Mouse (Mus musculus): ENCODE results near the gene Zfp30. TPM values are rescaled to one million over a fixed set of nuclear protein-coding genes. Genes with fewer than 3 reads are reported as not detected.

Gene Zfp30
- polyA plus RNA-seq, 1 experiment from 2014 or later = 0.86 TPM

GRCm38 (mm10) chr7:29815061-29815784 lies 31.4 kb downstream of the Zfp30 start:
- H3K4me2 ChIP-seq (ENCODE audit: low read depth, low read length) = peak overlapping the region; percentile 95
- no peaks in the 10 kb centered on the region for H3K36me3 ChIP-seq (ENCODE audit: control insufficient read depth, insufficient read depth)
- peak; percentile 7; the same call in 1 of the 2 replicates for ATAC-seq (ENCODE audit: low read depth)
- H3K27ac ChIP-seq (ENCODE audit: low read length) = peak overlapping the region; percentile 78
- H3K27me3 ChIP-seq (ENCODE audit: control insufficient read depth, insufficient read depth, low read depth, low read length) = no peaks in the 10 kb centered on the region
- peak overlapping the region; percentile 82 for H3K9ac ChIP-seq (ENCODE audit: low read depth, low read length)
- peaks cover 27% of the 10 kb centered on the region for H3K4me1 ChIP-seq (ENCODE audit: control insufficient read depth, low read depth, low read length)
- under 1% methylated on average over 12 of the region's 12 CpGs for WGBS (ENCODE audit: insufficient replicate concordance)
- H3K4me3 ChIP-seq (ENCODE audit: low read depth, low read length) = peak overlapping the region; percentile 87
- H3K9me3 ChIP-seq (replicated peaks; ENCODE audit: control insufficient read depth, low read length) = no peaks in the 10 kb centered on the region

GRCm38 (mm10) chr7:29815910-29816429 lies 32.2 kb downstream of the Zfp30 start, which contains the start of gene Zfp790:
Gene Zfp790 (plus strand): TSS chr7:29816114.
- H3K4me1 ChIP-seq (ENCODE audit: control insufficient read depth, low read depth, low read length) = peaks cover 27% of the 10 kb centered on the region
- ATAC-seq (ENCODE audit: low read depth) = peak; percentile 96
- H3K4me3 ChIP-seq (ENCODE audit: low read depth, low read length) = peak within 1 kb of the TSS; percentile 87
- no peaks in the 10 kb centered on the region for H3K9me3 ChIP-seq (replicated peaks; ENCODE audit: control insufficient read depth, low read length)
- under 1% methylated on average over 26 of the region's 26 CpGs for WGBS (ENCODE audit: insufficient replicate concordance)
- no peaks in the 10 kb centered on the region for H3K36me3 ChIP-seq (ENCODE audit: control insufficient read depth, insufficient read depth)
- H3K27me3 ChIP-seq (ENCODE audit: control insufficient read depth, insufficient read depth, low read depth, low read length) = no peaks in the 10 kb centered on the region
- H3K9ac ChIP-seq (ENCODE audit: low read depth, low read length) = peak within 1 kb of the TSS; percentile 82
- peak within 1 kb of the TSS; percentile 86 for H3K27ac ChIP-seq (ENCODE audit: low read length)
- H3K4me2 ChIP-seq (ENCODE audit: low read depth, low read length) = peak within 1 kb of the TSS; percentile 95

DNA sequence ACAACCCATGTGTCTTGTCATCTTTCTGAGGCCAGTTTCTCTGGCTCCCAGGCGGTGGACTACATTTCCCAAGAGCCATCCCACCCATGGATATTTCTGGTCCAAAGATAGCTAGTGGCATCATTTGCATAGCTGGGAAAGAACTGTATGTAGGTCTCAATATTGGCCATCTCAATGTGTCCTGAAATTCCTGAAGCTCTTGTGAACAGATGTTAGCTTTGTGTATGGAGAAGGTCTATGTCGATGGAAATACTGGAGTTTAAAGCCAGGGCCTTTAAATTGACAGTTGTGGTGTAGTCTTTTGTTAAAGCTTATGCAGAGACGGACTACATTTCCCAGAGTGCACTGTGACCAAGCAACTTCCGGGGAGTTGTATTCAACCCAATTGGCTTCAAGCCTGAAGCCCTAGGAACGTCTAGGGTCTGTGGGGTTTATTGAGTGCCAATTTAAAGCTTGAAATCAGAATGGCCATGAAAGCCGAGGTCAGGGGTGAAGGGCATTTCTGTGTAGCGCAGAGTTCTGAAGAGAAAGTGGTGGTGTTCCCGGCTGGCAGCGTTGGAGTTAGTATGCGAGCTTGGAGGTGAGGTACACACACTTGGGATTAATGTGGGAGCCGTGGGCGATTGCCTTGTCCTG lies 34.9 kb downstream of the Zfp30 start:
- Histone ChIP-seq H3K27me3 (ENCODE audit: control insufficient read depth, insufficient read depth, low read depth, low read length) (no peaks in the 10 kb centered on the region), H3K9ac (ENCODE audit: low read depth, low read length) (peak overlapping the region; percentile 69), H3K4me1 (ENCODE audit: control insufficient read depth, low read depth, low read length) (peaks cover 23% of the 10 kb centered on the region), H3K36me3 (ENCODE audit: control insufficient read depth, insufficient read depth) (no peaks in the 10 kb centered on the region), H3K4me3 (ENCODE audit: low read depth, low read length) (peak overlapping the region; percentile 75), H3K9me3 (replicated peaks; ENCODE audit: control insufficient read depth, low read length) (no peaks in the 10 kb centered on the region), H3K4me2 (ENCODE audit: low read depth, low read length) (peak overlapping the region; percentile 62), H3K27ac (ENCODE audit: low read length) (peak overlapping the region; percentile 46)
- ATAC-seq (ENCODE audit: low read depth) = peak; percentile 52; the same call in 1 of the 2 replicates
- WGBS (ENCODE audit: insufficient replicate concordance) = 2% methylated on average over 12 of the region's 12 CpGs

GRCm38 (mm10) chr7:29828001-29828400 lies 44.2 kb downstream of the Zfp30 start:
- H3K4me3 ChIP-seq (ENCODE audit: low read depth, low read length) = no peak overlapping the region
- no peaks in the 10 kb centered on the region for H3K27me3 ChIP-seq (ENCODE audit: control insufficient read depth, insufficient read depth, low read depth, low read length)
- ATAC-seq (ENCODE audit: low read depth) = no peak
- H3K9me3 ChIP-seq (replicated peaks; ENCODE audit: control insufficient read depth, low read length) = peaks cover 12% of the 10 kb centered on the region
- H3K4me1 ChIP-seq (ENCODE audit: control insufficient read depth, low read depth, low read length) = no peaks in the 10 kb centered on the region
- H3K9ac ChIP-seq (ENCODE audit: low read depth, low read length) = no peak overlapping the region
- WGBS (ENCODE audit: insufficient replicate concordance) = 84% methylated on average over 12 of the region's 12 CpGs
- peaks cover 40% of the 10 kb centered on the region for H3K36me3 ChIP-seq (ENCODE audit: control insufficient read depth, insufficient read depth)
- H3K4me2 ChIP-seq (ENCODE audit: low read depth, low read length) = no peak overlapping the region
- no peak overlapping the region for H3K27ac ChIP-seq (ENCODE audit: low read length)

DNA sequence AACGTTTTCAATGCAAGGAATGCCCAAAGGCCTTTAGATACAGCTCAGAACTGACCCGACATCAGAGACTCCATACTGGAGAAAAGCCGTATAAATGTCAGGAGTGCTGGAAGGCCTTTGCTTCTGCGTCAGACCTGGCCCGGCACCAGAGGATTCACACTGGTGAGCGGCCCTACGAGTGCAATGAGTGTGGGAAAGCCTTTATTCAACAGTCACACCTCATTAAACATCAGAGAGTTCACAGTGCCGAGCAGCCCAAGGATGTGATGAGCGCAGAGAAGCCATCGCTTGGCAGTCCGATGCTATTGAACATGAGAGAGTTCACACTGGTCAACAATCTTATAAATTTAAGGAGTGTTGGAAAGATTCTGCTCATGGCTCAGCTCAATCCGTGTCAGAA lies 46.0 kb downstream of the Zfp30 start:
- Histone ChIP-seq H3K36me3 (ENCODE audit: control insufficient read depth, insufficient read depth) (peaks cover 40% of the 10 kb centered on the region), H3K9ac (ENCODE audit: low read depth, low read length) (no peak overlapping the region), H3K4me2 (ENCODE audit: low read depth, low read length) (no peak overlapping the region), H3K4me3 (ENCODE audit: low read depth, low read length) (no peak overlapping the region), H3K27ac (ENCODE audit: low read length) (no peak overlapping the region), H3K27me3 (ENCODE audit: control insufficient read depth, insufficient read depth, low read depth, low read length) (no peaks in the 10 kb centered on the region), H3K4me1 (ENCODE audit: control insufficient read depth, low read depth, low read length) (no peaks in the 10 kb centered on the region), H3K9me3 (replicated peaks; ENCODE audit: control insufficient read depth, low read length) (peaks cover 12% of the 10 kb centered on the region)
- no peak for ATAC-seq (ENCODE audit: low read depth)
- 80% methylated on average over 12 of the region's 12 CpGs for WGBS (ENCODE audit: insufficient replicate concordance)

DNA sequence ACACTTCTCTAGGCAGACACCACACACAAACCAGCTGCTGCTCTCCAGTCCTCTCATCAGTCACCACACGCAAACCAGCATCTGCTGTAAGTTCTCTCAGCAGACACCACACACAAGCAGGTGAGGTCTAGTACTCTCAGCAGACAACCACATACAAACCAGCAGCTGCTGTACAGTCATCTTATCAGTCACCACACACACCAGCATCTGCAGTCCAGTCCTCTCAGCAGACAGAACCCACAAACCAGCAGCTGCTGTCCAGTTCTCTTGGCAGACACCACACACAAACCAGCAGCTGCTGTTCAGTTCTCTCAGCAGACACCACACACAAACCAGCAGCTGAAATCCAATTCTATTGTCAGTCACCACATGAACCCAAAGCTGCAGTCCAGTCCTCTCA lies 53.0 kb downstream of the Zfp30 start:
- Histone ChIP-seq H3K4me2 (ENCODE audit: low read depth, low read length) (no peak overlapping the region), H3K9me3 (replicated peaks; ENCODE audit: control insufficient read depth, low read length) (no peaks in the 10 kb centered on the region), H3K9ac (ENCODE audit: low read depth, low read length) (no peak overlapping the region), H3K27ac (ENCODE audit: low read length) (no peak overlapping the region), H3K27me3 (ENCODE audit: control insufficient read depth, insufficient read depth, low read depth, low read length) (no peaks in the 10 kb centered on the region), H3K4me1 (ENCODE audit: control insufficient read depth, low read depth, low read length) (no peaks in the 10 kb centered on the region), H3K36me3 (ENCODE audit: control insufficient read depth, insufficient read depth) (no peaks in the 10 kb centered on the region), H3K4me3 (ENCODE audit: low read depth, low read length) (no peak overlapping the region)
- 59% methylated on average over 1 of the region's 1 CpGs for WGBS (ENCODE audit: insufficient replicate concordance)
- ATAC-seq (ENCODE audit: low read depth) = no peak

DNA sequence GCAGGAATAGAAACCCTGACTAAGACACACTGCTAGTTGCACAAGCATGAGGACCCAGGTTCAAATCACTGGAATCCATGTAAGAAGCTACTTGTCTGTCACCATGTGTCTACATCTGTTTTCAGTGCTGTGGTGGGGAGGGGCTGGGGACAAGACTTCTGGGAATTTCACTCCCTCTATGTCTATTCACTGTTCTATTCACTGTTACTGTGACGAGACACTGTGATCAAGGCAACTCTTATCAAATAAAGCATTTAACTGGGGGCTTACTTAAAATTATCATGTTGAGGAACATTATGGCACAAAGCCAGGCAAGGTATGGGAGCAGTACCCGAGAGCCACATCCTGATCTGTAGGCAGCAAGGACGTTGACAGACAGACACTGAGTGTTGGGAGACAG lies 55.5 kb downstream of the Zfp30 start:
- H3K9ac ChIP-seq (ENCODE audit: low read depth, low read length) = no peak overlapping the region
- WGBS (ENCODE audit: insufficient replicate concordance) = 50% methylated on average over 3 of the region's 3 CpGs

GRCm38 (mm10) chr7:29842105-29842504 lies 58.3 kb downstream of the Zfp30 start:
- no peak overlapping the region for H3K27ac ChIP-seq (ENCODE audit: low read length)

More for the DNA sequence above, 55.5 kb downstream of the Zfp30 start:
- Histone ChIP-seq H3K4me3 (ENCODE audit: low read depth, low read length) (no peak overlapping the region), H3K36me3 (ENCODE audit: control insufficient read depth, insufficient read depth) (no peaks in the 10 kb centered on the region), H3K27ac (ENCODE audit: low read length) (no peak overlapping the region), H3K4me1 (ENCODE audit: control insufficient read depth, low read depth, low read length) (no peaks in the 10 kb centered on the region), H3K4me2 (ENCODE audit: low read depth, low read length) (no peak overlapping the region), H3K27me3 (ENCODE audit: control insufficient read depth, insufficient read depth, low read depth, low read length) (no peaks in the 10 kb centered on the region), H3K9me3 (replicated peaks; ENCODE audit: control insufficient read depth, low read length) (no peaks in the 10 kb centered on the region)
- no peak for ATAC-seq (ENCODE audit: low read depth)

More at GRCm38 (mm10) chr7:29842105-29842504, 58.3 kb downstream of the Zfp30 start:
- no peak for ATAC-seq (ENCODE audit: low read depth)
- WGBS (ENCODE audit: insufficient replicate concordance) = 61% methylated on average over 1 of the region's 1 CpGs
- no peak overlapping the region for H3K9ac ChIP-seq (ENCODE audit: low read depth, low read length)
- H3K9me3 ChIP-seq (replicated peaks; ENCODE audit: control insufficient read depth, low read length) = no peaks in the 10 kb centered on the region
- H3K4me3 ChIP-seq (ENCODE audit: low read depth, low read length) = no peak overlapping the region
- no peaks in the 10 kb centered on the region for H3K27me3 ChIP-seq (ENCODE audit: control insufficient read depth, insufficient read depth, low read depth, low read length)
- no peak overlapping the region for H3K4me2 ChIP-seq (ENCODE audit: low read depth, low read length)
- no peaks in the 10 kb centered on the region for H3K4me1 ChIP-seq (ENCODE audit: control insufficient read depth, low read depth, low read length)
- H3K36me3 ChIP-seq (ENCODE audit: control insufficient read depth, insufficient read depth) = no peaks in the 10 kb centered on the region
